Mouse (Mus musculus): ENCODE results near the gene Fam155a. TPM values are rescaled to one million over a fixed set of nuclear protein-coding genes. Genes with fewer than 3 reads are reported as not detected.

Gene Fam155a
- polyA plus RNA-seq, 1 experiment from 2014 or later: 1.7 TPM

DNA sequence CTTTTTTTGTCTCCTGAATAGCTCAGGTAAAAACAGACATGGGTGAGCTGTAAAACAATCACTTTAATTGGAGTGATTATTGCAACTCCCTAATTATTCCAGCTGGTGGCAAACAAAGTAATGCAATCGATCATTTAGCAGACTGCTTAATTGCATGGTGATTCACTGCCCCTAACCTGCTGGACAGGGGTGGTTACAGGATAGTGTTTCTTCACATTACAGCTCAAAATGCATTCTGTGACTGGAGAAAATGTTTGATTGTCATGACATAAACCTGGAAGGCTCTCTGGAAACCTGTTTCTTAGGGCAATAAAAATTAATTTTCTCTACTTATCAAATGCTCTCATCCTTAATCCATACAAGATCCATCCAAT, 276.7 kb downstream of the Fam155a start:
- ATAC-seq (replicated peaks; ENCODE audit: low FRiP score, low TSS enrichment, low read depth): no peak
- no peak overlapping the region for H3K4me3 ChIP-seq (ENCODE audit: low read depth, low read length)
- WGBS: 28% methylated on average over 1 of the region's 1 CpGs

GRCm38 (mm10) chr8:9493557-9494224, 277.3 kb downstream of the Fam155a start:
- no peaks in the 10 kb centered on the region for H3K4me1 ChIP-seq (replicated peaks; ENCODE audit: control insufficient read depth, insufficient read depth, low read length)
- H3K36me3 ChIP-seq (ENCODE audit: control insufficient read depth, insufficient read depth, low read length): no peaks in the 10 kb centered on the region
- no peaks in the 10 kb centered on the region for H3K9me3 ChIP-seq (ENCODE audit: control insufficient read depth, low read length)
- DNase-seq (ENCODE audit: low spot score) (no peak), ATAC-seq (replicated peaks; ENCODE audit: low FRiP score, low TSS enrichment, low read depth) (no peak)
- H3K9ac ChIP-seq (ENCODE audit: low read length): no peak overlapping the region
- H3K27me3 ChIP-seq (replicated peaks; ENCODE audit: control insufficient read depth, insufficient read depth, low read length): no peaks in the 10 kb centered on the region
- WGBS: 39% methylated on average over 8 of the region's 8 CpGs
- no peak overlapping the region for H3K27ac ChIP-seq (ENCODE audit: low read depth)
- H3K4me3 ChIP-seq (ENCODE audit: low read depth, low read length): no peak overlapping the region
- no peak overlapping the region for H3K4me2 ChIP-seq (ENCODE audit: low read length)

More for the DNA sequence above, 276.7 kb downstream of the Fam155a start:
- no peak overlapping the region for H3K27ac ChIP-seq (ENCODE audit: low read depth)
- no peak overlapping the region for H3K4me2 ChIP-seq (ENCODE audit: low read length)
- H3K9me3 ChIP-seq (ENCODE audit: control insufficient read depth, low read length): no peaks in the 10 kb centered on the region
- H3K4me1 ChIP-seq (replicated peaks; ENCODE audit: control insufficient read depth, insufficient read depth, low read length): no peaks in the 10 kb centered on the region
- H3K27me3 ChIP-seq (replicated peaks; ENCODE audit: control insufficient read depth, insufficient read depth, low read length): no peaks in the 10 kb centered on the region
- no peak overlapping the region for H3K9ac ChIP-seq (ENCODE audit: low read length)
- H3K36me3 ChIP-seq (ENCODE audit: control insufficient read depth, insufficient read depth, low read length): no peaks in the 10 kb centered on the region
- DNase-seq (ENCODE audit: low spot score): no peak

GRCm38 (mm10) chr8:9482565-9482964, 288.4 kb downstream of the Fam155a start:
- DNase-seq (ENCODE audit: low spot score) (no peak), ATAC-seq (replicated peaks; ENCODE audit: low FRiP score, low TSS enrichment, low read depth) (no peak)
- H3K4me2 ChIP-seq (ENCODE audit: low read length): no peak overlapping the region
- H3K27me3 ChIP-seq (replicated peaks; ENCODE audit: control insufficient read depth, insufficient read depth, low read length): no peaks in the 10 kb centered on the region
- no peak overlapping the region for H3K27ac ChIP-seq (ENCODE audit: low read depth)
- H3K4me3 ChIP-seq (ENCODE audit: low read depth, low read length): no peak overlapping the region
- no peaks in the 10 kb centered on the region for H3K36me3 ChIP-seq (ENCODE audit: control insufficient read depth, insufficient read depth, low read length)
- H3K9me3 ChIP-seq (ENCODE audit: control insufficient read depth, low read length): no peaks in the 10 kb centered on the region
- no peak overlapping the region for H3K9ac ChIP-seq (ENCODE audit: low read length)
- 76% methylated on average over 5 of the region's 5 CpGs for WGBS
- no peaks in the 10 kb centered on the region for H3K4me1 ChIP-seq (replicated peaks; ENCODE audit: control insufficient read depth, insufficient read depth, low read length)

GRCm38 (mm10) chr8:9471290-9471689, 299.7 kb downstream of the Fam155a start:
- Histone ChIP-seq H3K27ac (ENCODE audit: low read depth) (no peak overlapping the region), H3K4me1 (replicated peaks; ENCODE audit: control insufficient read depth, insufficient read depth, low read length) (no peaks in the 10 kb centered on the region), H3K4me3 (ENCODE audit: low read depth, low read length) (no peak overlapping the region), H3K4me2 (ENCODE audit: low read length) (no peak overlapping the region), H3K36me3 (ENCODE audit: control insufficient read depth, insufficient read depth, low read length) (no peaks in the 10 kb centered on the region), H3K27me3 (replicated peaks; ENCODE audit: control insufficient read depth, insufficient read depth, low read length) (no peaks in the 10 kb centered on the region), H3K9ac (ENCODE audit: low read length) (no peak overlapping the region), H3K9me3 (ENCODE audit: control insufficient read depth, low read length) (no peaks in the 10 kb centered on the region)
- ATAC-seq (replicated peaks; ENCODE audit: low FRiP score, low TSS enrichment, low read depth) (no peak), DNase-seq (ENCODE audit: low spot score) (no peak)
- WGBS: 60% methylated on average over 5 of the region's 5 CpGs

- no peaks in the 10 kb centered on the region for H3K4me1 ChIP-seq (replicated peaks; ENCODE audit: control insufficient read depth, insufficient read depth, low read length)
- no peaks in the 10 kb centered on the region for H3K27me3 ChIP-seq (replicated peaks; ENCODE audit: control insufficient read depth, insufficient read depth, low read length)
- no peak overlapping the region for H3K4me2 ChIP-seq (ENCODE audit: low read length)
- H3K9ac ChIP-seq (ENCODE audit: low read length): no peak overlapping the region
- WGBS: 68% methylated on average over 3 of the region's 3 CpGs
- H3K9me3 ChIP-seq (ENCODE audit: control insufficient read depth, low read length): no peaks in the 10 kb centered on the region
- ATAC-seq (replicated peaks; ENCODE audit: low FRiP score, low TSS enrichment, low read depth): no peak
- no peaks in the 10 kb centered on the region for H3K36me3 ChIP-seq (ENCODE audit: control insufficient read depth, insufficient read depth, low read length)
- H3K27ac ChIP-seq (ENCODE audit: low read depth): no peak overlapping the region
- no peak for DNase-seq (ENCODE audit: low spot score)
- H3K4me3 ChIP-seq (ENCODE audit: low read depth, low read length): no peak overlapping the region
These were observed 300.8 kb downstream of the Fam155a start for GRCm38 (mm10) chr8:9470114-9470513.

- Histone ChIP-seq H3K4me3 (ENCODE audit: low read depth, low read length) (no peak overlapping the region), H3K4me1 (replicated peaks; ENCODE audit: control insufficient read depth, insufficient read depth, low read length) (no peaks in the 10 kb centered on the region), H3K36me3 (ENCODE audit: control insufficient read depth, insufficient read depth, low read length) (no peaks in the 10 kb centered on the region), H3K9me3 (ENCODE audit: control insufficient read depth, low read length) (no peaks in the 10 kb centered on the region), H3K27me3 (replicated peaks; ENCODE audit: control insufficient read depth, insufficient read depth, low read length) (no peaks in the 10 kb centered on the region), H3K9ac (ENCODE audit: low read length) (no peak overlapping the region), H3K27ac (ENCODE audit: low read depth) (no peak overlapping the region), H3K4me2 (ENCODE audit: low read length) (no peak overlapping the region)
- ATAC-seq (replicated peaks; ENCODE audit: low FRiP score, low TSS enrichment, low read depth) (no peak), DNase-seq (ENCODE audit: low spot score) (no peak)
- 68% methylated on average over 4 of the region's 4 CpGs for WGBS
These were observed 309.9 kb downstream of the Fam155a start for GRCm38 (mm10) chr8:9461111-9461510.

GRCm38 (mm10) chr8:9460707-9461106, 310.3 kb downstream of the Fam155a start:
- H3K4me3 ChIP-seq (ENCODE audit: low read depth, low read length): no peak overlapping the region
- no peak overlapping the region for H3K4me2 ChIP-seq (ENCODE audit: low read length)
- H3K4me1 ChIP-seq (replicated peaks; ENCODE audit: control insufficient read depth, insufficient read depth, low read length): no peaks in the 10 kb centered on the region
- H3K27me3 ChIP-seq (replicated peaks; ENCODE audit: control insufficient read depth, insufficient read depth, low read length): no peaks in the 10 kb centered on the region
- H3K27ac ChIP-seq (ENCODE audit: low read depth): no peak overlapping the region
- no peak overlapping the region for H3K9ac ChIP-seq (ENCODE audit: low read length)
- WGBS: 81% methylated on average over 2 of the region's 2 CpGs
- ATAC-seq (replicated peaks; ENCODE audit: low FRiP score, low TSS enrichment, low read depth) (no peak), DNase-seq (ENCODE audit: low spot score) (no peak)
- no peaks in the 10 kb centered on the region for H3K9me3 ChIP-seq (ENCODE audit: control insufficient read depth, low read length)
- H3K36me3 ChIP-seq (ENCODE audit: control insufficient read depth, insufficient read depth, low read length): no peaks in the 10 kb centered on the region

DNA sequence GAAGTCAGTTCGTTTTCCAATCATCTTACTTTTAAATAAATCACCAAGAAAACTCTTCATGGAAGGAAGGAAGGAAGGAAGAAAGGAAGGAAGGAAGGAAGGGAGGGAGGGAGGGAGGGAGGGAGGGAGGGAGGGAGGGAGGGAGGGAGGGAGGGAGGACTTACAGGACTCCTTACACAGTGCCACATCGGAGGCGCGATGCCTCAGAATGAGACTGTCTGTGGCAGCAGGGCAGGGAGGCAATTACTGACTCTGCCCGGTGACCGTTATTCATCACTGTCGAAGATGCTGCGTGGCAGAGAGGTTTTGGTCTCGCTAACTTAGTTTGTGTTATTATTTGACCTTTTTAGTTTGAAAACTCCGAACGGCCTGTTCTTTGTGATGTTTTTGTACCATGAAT, 312.3 kb downstream of the Fam155a start:
- no peak overlapping the region for H3K4me3 ChIP-seq (ENCODE audit: low read depth, low read length)

DNA sequence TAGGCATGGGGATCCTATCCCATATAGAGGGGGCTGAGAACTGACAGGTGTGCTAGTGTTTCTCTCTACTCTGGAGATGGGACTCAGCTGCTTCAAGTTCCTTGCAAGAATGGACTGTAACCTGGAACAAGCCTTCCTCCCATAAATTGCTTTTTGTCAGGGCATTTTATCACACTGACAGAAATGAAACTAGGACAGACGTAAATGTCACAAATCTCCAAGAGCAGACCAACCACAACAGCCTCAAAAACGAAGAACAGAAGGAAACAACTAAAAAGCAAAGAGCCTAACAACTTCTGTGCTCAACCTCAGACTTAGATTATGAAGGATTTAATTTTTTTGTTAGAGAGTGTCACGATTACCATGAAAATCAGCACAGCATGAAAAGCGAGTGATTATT, 315.8 kb downstream of the Fam155a start:
- no peak overlapping the region for H3K4me3 ChIP-seq (ENCODE audit: low read depth, low read length)
- no peak overlapping the region for H3K9ac ChIP-seq (ENCODE audit: low read length)

More for the DNA sequence above, 312.3 kb downstream of the Fam155a start:
- Histone ChIP-seq H3K36me3 (ENCODE audit: control insufficient read depth, insufficient read depth, low read length) (no peaks in the 10 kb centered on the region), H3K4me2 (ENCODE audit: low read length) (no peak overlapping the region), H3K9me3 (ENCODE audit: control insufficient read depth, low read length) (no peaks in the 10 kb centered on the region), H3K4me1 (replicated peaks; ENCODE audit: control insufficient read depth, insufficient read depth, low read length) (no peaks in the 10 kb centered on the region), H3K27me3 (replicated peaks; ENCODE audit: control insufficient read depth, insufficient read depth, low read length) (no peaks in the 10 kb centered on the region), H3K9ac (ENCODE audit: low read length) (no peak overlapping the region), H3K27ac (ENCODE audit: low read depth) (no peak overlapping the region)
- DNase-seq (ENCODE audit: low spot score) (no peak), ATAC-seq (replicated peaks; ENCODE audit: low FRiP score, low TSS enrichment, low read depth) (no peak)
- 37% methylated on average over 11 of the region's 11 CpGs for WGBS

More for the DNA sequence above, 315.8 kb downstream of the Fam155a start:
- H3K4me1 ChIP-seq (replicated peaks; ENCODE audit: control insufficient read depth, insufficient read depth, low read length): no peaks in the 10 kb centered on the region
- no peak overlapping the region for H3K27ac ChIP-seq (ENCODE audit: low read depth)
- ATAC-seq (replicated peaks; ENCODE audit: low FRiP score, low TSS enrichment, low read depth): no peak
- DNase-seq (ENCODE audit: low spot score): no peak
- no peaks in the 10 kb centered on the region for H3K36me3 ChIP-seq (ENCODE audit: control insufficient read depth, insufficient read depth, low read length)
- WGBS: 73% methylated on average over 4 of the region's 4 CpGs
- H3K9me3 ChIP-seq (ENCODE audit: control insufficient read depth, low read length): no peaks in the 10 kb centered on the region
- H3K27me3 ChIP-seq (replicated peaks; ENCODE audit: control insufficient read depth, insufficient read depth, low read length): no peaks in the 10 kb centered on the region
- H3K4me2 ChIP-seq (ENCODE audit: low read length): no peak overlapping the region
